Mouse (Mus musculus) left cerebral cortex, postnatal 4 days (tissue): ENCODE data around the gene Bicral. TPM values are rescaled to one million over a fixed set of nuclear protein-coding genes. Genes with fewer than 3 reads are reported as not detected.
"Not testable (repeated sequence)": the region's sequence is repeated elsewhere in the genome, so short reads cannot be mapped to it uniquely, and the experiment has no call there.

Experiments used
- DNase-seq: peaks from one replicate; pipeline ENCODE4 v3.0.0-alpha.2; 2022
- intact Hi-C: fragments of 180-260 bp; cut with DNase I; formaldehyde crosslinking; loops from one replicate; pipeline ENCODE4 v1.15.1; 2025
- total RNA-seq, 2 experiments: library from RNA; stranded (reverse); gene quantifications; 2 replicates each; pipeline ENCODE4 v1.2.3; 2021

The Bicral gene
- total RNA-seq, 2 experiments from 2014 or later: 42.2 to 45.3 TPM

DNA sequence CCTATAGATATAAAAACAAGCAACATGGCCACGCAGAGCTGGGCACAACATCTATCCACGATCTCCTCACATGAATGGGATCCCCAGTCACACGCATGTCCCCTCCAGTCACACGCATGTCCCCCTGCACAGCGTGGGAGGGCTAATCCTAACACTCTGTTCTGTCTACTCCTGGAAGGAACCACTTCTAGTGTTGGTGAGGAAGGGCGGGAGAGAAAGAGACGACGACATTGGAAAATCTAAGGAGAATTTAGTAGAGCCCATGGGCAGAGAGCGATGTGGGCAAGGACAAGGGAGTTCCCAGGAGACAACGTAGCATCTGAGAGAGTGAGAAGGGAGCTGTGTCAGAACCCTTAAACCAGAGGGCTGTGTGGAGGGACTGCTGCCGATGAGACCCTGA lies 87.7 kb downstream of the Bicral start:
- DNase-seq: no peak
- intact Hi-C loops: no loop called here

DNA sequence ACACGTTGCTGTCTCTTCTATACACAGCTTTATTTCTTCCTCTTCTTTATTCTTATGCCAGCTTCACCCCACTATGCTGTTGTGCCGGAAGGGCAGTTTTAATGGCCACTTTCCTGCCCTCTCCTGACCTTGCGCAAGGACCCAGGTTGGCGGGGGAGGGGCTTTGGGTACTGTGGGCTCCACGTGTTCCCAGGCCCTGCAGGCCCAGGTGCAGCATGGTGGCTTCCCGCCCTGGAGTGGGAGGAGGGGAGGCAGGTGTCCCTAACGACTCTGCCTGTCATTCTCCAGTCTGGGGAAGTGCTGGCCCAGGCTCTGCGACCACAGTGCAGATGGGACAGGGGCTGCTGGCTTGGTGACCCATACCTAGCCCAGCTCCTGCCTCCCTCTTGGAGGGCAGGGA lies 90.4 kb downstream of the Bicral start:
- peak; percentile 17 for DNase-seq
- intact Hi-C loops: no loop called here

DNA sequence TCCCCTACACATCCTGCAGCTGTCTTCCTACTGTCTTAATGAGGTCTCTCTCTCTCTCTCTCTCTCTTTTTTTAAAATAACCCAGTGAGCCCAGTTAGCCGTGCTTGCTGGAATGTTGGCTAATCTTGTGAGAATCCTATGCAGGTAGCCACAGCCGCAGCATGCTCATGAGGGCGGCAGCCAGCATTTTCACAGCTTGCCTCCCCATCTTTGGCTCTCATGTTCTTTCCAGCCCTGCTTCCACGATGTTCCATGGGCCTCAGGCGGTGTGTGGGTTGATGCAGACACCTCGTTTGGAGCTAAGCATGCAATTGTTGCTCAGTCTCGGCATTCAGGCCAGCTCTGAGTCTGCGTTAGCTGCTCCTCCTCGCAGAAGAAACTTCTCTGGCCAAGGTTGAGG lies 93.4 kb downstream of the Bicral start:
- intact Hi-C loops, DNase-seq: not testable (repeated sequence)

DNA sequence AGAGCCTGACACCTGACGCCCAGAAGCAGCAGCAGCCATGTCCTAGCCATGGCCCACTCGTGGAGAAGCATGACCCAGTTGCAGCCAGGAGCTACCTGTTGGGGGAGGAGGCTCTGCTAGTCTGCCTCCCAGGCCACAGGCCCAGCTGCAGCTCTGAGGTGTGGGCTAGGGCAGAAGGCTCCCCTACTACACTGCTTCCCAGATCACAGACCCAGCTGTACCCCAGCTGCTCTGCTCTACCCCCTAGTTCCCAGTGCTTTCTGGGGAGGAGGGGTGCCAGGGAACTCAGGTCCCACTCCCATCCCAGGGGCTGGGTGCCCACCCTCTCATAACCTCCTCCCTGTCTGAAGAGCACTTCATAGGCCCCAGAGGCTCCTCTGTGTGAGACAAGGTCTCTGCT lies 94.7 kb downstream of the Bicral start, which contains the start of gene Ptcra:
TSS of gene Ptcra (minus strand) at position 169 of the 400 bp plus-strand sequence.
- no peak for DNase-seq
- intact Hi-C loops: no loop called here

DNA sequence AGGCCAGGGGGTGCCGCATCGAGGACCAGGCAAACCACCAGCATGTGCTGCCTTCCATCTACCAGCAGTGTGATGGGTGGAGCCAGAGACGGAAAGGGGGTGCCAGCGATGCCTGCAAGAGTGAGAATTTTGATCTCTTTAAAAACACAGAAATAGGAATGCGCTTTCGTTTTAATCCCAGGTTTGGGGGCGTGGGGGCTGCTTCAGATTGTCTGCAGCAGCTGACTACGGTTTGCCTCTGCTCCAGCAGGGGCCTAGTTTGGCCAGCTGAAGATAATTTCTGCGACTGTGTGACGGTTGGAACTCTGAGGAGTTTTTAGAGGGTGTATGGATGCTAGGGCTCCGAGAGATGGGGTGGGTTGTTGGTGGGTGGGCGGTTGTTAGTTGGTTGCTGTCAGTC lies 99.5 kb downstream of the Bicral start:
- no peak for DNase-seq
- intact Hi-C loops: no loop called here

DNA sequence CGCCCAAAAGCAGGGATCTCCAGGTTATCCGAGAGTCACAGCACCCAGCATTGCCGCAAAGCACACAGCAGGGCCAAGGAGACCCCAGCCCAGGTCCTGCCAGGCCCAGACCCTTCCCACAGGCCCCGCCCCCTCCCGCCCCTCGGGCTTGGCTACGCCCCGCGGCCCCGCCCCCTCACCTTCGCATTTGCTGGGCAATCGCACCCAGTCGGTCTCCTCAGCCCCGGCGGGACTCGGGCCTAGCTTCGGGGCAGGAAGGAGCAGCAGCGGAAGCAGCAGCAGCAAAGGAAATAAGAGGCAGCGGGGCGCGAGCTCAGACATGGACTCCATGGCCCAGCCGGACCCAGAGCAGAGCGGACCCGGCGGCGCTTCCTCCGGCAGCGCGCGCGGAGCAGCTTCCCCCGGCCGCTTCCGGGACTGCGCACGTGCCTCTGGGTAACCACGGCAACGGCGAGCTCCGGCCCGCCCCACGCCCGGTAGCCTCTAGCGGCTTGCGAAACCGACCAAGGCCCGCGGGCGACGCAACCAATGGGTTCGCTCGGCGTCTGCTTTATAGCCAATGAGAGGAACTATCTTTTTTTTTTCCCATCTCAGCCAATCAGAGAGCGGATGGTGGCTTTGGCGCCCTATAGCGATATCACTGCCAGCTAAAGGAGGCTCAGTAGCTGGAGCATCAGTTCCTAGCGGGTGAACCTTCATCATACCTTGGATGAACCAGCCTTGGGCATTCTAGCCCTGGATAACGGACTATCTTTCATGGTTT lies 106.3 kb downstream of the Bicral start, which contains the start of gene Cnpy3:
TSS of gene Cnpy3 (minus strand) at position 421 of the 763 bp plus-strand sequence.
- peak; percentile 99 for DNase-seq
- intact Hi-C loops: no loop called here

DNA sequence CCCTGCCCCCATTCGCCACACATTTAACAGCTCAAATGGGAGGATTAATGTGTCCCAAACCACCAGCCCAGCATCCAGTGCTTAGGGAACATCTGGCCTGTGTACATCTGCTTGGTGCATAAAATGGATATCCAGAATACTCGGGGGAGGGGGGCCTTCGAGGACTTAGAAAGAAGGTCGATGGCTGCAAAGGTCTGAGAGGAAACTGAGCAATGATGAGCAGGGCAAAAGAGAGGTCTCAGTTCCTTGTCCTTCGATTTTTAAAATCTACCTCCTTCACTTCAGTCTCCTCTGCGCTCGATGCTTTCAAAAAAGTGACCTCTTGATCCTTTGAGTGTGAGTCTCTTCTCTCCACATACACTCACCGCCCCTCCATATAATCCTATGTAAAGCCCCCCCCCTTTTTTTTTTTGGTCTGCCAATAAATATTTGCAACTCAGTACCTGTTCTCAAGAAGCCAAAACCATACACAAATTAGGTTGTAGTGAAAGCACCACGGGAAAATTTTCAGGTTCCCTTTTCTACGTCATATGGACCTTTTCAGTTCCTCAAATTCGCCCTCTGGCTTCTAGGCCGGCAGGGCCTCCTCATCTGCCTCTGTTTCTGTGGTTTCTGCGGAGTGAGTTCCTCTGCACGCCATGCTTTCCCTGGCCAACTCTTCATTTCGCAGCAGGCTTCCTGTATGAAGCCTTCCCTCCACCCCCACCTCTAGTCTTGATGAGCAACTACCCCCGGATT lies 107.1 kb downstream of the Bicral start:
- intact Hi-C loops: no loop called here
- DNase-seq: no peak

DNA sequence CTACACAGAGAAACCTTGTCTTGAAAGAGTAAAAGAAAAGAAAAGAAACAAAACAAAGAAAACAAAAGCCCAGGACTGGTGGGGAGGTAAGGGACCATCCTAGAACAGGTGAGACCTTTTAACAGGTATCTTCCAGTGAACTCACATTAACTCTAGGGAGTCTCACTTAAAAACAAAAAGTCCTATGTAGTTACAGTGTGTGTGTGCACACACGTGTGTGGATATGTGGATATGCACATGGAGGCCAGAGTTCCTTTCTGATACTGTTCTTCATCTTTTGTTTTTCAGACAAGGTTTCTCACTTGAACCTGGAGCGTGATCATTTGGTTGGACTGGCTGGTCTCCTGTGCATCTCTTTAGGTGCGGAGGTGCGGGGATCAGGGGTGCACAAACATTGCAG lies 107.7 kb downstream of the Bicral start:
- DNase-seq: no peak
- intact Hi-C loops: no loop called here

DNA sequence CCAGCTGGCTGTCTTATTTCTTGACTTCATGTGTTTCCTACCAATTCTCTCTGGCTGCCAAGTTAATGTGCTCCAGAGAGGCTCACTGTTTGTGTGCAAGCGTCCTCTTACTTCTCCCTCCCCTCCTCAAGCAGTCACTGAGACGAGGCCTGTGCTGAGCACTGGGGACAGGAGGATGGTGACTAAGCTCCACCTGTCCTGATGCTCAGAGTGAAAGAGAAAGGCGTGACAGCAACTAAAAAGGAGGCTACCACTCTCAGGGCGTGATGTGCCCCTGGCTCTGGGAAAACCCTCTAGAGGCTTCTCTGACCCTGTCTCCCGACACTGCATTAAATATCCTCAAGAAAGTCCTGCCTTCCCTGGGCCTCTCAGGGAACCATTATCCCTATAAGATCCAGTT lies 109.0 kb downstream of the Bicral start:
- no peak for DNase-seq
- intact Hi-C loops: no loop called here

Other genes with a start within 250 kb of the Bicral start
- gene Ptk7, start 229.0 kb downstream of the Bicral start, total RNA-seq: 10 to 100 TPM; 29.8 to 30.6 TPM
- gene Klc4, start 212.5 kb downstream of the Bicral start, total RNA-seq: 10 to 100 TPM; 18.9 to 20.4 TPM
- gene Mrpl2, start 212.3 kb downstream of the Bicral start, total RNA-seq: 10 to 100 TPM; 34.3 to 43.6 TPM
- 10 to 100 TPM; 64.7 to 71.0 TPM for gene Cul7, start 208.1 kb downstream of the Bicral start, total RNA-seq
- 10 to 100 TPM; 19.0 to 22.7 TPM for gene Rrp36, start 184.1 kb downstream of the Bicral start, total RNA-seq
- 100 to 1,000 TPM; 135 to 147 TPM for gene Mea1, start 179.7 kb downstream of the Bicral start, total RNA-seq
- 100 to 1,000 TPM; 151 to 155 TPM for gene Klhdc3, start 177.6 kb downstream of the Bicral start, total RNA-seq
- gene Ppp2r5d, start 153.4 kb downstream of the Bicral start, total RNA-seq: 100 to 1,000 TPM in 1 of 2 experiments, 10 to 100 TPM in 1; 99.6 to 100 TPM
- 10 to 100 TPM; 30.9 to 32.0 TPM for gene Pex6, start 147.0 kb downstream of the Bicral start, total RNA-seq
- under 1 TPM; 0.88 to 0.89 TPM for gene Gnmt, start 129.3 kb downstream of the Bicral start, total RNA-seq
- gene Cnpy3, start 106.3 kb downstream of the Bicral start, total RNA-seq: 10 to 100 TPM; 50.8 to 53.2 TPM
- not detected for gene Ptcra, start 94.8 kb downstream of the Bicral start, total RNA-seq
- gene 2310039H08Rik, start 85.8 kb downstream of the Bicral start, total RNA-seq: 10 to 100 TPM; 18.7 to 21.1 TPM
- 10 to 100 TPM; 47.3 to 58.3 TPM for gene Rpl7l1, start 75.8 kb downstream of the Bicral start, total RNA-seq
- 10 to 100 TPM; 23.4 to 28.5 TPM for gene Tbcc, start 32.2 kb upstream of the Bicral start, total RNA-seq
- not detected for gene Prph2, start 52.0 kb upstream of the Bicral start, total RNA-seq
- gene Ubr2, start 152.1 kb upstream of the Bicral start, total RNA-seq: 10 to 100 TPM; 51.7 to 55.3 TPM